Mouse (Mus musculus): Measurements from ENCODE around the gene Zfp128. TPM values are rescaled to one million over a fixed set of nuclear protein-coding genes. Genes with fewer than 3 reads are reported as not detected.

The Zfp128 gene
- total RNA-seq (2023), result 1.8 TPM

DNA sequence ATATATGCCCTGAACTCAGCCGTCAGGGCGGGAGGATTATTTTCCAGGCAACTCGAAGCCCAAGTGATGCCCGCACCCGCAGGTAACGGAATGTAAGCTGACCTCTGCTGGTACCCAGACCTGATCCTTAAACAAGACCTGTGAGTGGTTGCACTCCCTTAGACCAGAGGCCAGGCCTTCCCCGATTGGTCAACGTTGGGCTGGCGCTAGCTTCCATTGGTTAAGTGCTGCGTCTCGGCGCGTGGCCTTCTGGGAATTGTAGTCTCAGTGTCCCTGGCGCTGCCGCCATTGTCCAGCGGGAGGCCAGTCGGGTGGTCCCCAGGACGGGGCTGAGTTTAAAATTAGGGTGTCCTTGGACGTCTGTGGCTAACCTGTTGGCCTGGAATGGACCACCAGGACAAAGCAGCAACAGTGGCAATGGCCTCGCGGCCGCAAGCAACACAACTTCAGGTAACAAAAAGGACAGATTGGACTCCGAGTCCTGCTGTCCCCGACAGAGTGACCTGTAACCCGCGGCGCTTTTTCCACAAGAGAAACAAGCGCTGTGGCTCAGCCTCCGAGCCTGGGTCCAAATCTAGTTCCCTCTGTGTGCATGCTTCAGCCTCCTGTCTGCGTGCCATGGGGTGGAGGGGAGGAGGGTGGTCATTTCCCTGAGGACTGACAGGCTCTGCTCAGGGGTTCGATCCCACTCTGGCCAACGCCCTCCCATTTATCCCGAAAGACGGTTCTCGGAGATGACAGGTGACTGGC is at the start of gene Zfp128:
Gene Zfp128, plus strand, starts transcription at position 267 of the 750 bp plus-strand sequence.

DNA sequence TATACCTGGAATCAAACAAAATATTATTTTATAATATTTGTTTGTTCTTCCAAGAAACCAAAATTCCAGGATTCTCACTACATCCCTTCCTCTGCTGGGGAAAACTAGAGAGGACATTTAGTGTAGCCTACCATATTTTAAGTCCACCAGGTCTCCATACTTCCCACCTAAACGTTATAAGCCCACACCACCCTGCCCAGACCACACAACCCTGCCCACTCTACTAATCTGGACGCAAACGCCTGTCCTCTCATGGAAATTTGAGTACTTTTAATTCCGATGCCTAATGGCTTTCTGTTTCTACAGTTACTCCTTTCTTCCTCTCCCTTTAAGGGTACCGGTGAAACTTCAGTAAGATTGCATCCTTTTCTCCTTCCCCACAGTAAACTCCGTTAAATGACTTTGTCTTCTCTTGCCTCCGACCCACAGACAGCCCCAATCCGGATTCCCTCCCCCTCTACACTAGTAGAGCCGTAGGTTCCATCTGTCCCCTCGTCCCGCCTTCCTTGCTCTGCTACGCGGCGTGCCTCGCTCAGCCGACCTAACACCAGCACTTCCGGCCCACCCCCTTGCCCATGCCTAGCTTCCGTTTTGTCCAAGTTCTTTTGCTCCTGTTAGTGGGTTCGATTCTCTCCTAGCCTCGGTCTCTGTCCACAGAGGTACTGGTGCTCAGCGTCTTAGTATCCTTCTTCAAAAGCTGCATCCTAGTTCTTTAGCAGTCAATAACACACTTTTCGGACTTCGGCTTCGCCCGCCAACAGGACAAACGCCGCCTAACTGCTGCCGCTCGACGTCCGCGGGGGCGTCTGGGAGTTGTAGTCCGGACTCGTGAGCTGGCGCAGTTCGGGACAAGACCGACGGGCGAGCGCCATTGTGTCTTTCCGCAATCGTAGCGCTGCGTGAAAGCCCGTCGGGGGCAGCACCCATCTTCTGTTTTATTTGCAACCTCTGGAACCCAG is 46.5 kb upstream of the Zfp128 start, which contains the start of gene Zfp110:
Gene Zfp110, plus strand, starts transcription at position 600 of the 959 bp plus-strand sequence.

DNA sequence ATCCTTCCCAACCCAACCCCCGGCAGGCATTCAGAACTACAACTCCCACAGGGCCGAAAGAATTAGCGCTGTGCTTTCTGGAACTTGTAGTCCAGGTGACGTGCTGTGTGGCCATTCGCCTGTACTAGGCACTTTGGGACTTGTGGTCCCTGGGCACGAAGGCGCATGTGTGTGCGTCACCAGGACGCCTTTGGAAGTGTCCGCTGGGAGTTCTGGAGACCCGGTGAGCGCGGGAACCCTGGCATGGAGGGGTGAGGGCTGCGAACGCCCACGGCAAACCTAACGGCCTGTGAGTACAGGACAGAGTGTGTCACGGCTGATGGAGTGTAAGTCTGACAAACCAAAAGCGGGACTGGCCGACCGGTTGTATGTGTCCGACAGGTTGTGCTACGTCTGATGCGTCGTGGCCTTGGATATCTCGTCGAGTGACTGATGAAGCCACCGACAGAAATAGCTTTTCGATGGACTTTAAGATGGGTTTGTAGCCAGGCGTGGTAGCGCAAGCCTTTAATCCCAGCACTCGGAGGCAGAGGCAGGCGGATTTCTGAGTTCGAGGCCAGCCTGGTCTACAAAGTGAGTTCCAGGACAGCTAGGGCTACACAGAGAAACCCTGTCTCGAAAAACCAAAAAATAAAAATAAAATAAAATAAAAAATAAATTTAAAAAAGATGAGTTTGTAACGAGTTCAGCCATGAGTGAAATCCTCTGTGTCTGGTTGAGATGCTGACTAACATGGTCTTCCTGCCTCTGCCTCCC is 16.9 kb downstream of the Zfp128 start, which contains the start of gene Zscan22:
Gene Zscan22, plus strand, starts transcription at position 161 of the 756 bp plus-strand sequence.

DNA sequence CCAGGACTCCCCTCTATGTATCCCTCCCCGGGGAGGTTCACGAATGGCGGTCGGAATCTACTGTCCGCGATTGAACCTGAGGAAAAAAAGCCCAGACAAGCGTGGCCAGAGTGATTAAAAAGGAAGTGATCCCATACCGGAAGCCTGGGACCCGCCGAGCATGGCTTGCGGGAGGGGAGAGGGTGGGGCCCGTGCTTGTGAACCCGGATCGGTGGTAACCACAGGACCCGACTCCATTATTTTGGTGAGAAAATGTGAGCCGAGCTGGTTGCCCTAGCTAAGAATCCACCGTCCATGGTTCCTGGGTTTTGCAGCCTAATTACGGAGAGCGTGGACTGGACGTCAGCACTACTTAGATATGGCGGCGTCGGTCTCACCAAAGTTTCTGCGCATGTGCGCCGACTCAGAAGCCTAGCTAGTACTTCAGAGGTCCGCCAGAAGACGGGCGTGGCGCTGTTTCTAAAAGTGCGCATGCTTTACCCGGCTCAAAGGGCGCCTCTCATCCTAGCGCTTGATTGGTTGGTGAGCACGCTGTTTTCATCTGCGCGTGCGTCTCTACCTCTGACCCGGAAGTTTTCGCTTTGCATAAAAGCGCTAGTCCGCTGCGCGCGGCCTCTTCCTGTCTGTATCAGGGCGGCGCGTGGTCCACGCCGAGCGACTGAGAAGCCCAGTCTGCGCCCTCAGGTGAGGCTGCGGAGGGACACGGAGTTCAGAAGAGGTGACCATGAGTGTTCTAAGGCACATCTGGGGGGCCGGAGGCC is 40.9 kb downstream of the Zfp128 start, which contains the start of gene Rps5:
Gene Rps5, plus strand, starts transcription at position 586 of the 761 bp plus-strand sequence.

DNA sequence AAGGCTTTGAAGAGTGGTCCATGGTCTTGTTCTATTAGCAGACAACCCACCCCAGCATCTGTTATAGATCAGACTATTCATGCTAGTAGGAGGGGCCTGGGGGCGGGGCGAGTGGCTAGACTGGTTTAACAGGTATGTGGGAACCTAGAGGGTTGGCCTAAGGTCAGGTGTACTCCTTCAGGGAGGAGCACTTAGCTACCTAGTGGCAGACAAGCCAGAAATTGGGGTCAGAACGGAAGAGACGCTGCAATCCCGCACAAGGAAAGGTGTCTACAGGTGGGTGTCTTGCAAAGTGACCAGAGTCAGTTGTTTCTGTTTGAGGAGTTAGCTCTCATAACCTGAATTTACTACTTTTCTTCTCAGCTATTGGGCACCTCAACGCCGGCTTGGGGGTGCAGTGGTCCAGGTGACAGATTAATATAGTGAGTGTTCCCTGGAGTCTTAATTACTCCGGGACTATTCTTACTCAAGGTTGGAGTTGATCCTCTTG is 46.3 kb downstream of the Zfp128 start, which contains the start of gene Rnf225:
Gene Rnf225, plus strand, starts transcription at position 226 of the 490 bp plus-strand sequence.

Other genes starting within 250 kb of the Zfp128 start
- gene Vmn2r54, start 240.9 kb upstream of the Zfp128 start, total RNA-seq (2023), result not detected
- not detected for gene Vmn2r55, start 196.2 kb upstream of the Zfp128 start, total RNA-seq (2023)
- gene Vmn2r56, start 146.2 kb upstream of the Zfp128 start, total RNA-seq (2023), result not detected
- gene Zscan18, start 77.5 kb upstream of the Zfp128 start, total RNA-seq (2023), result 18.7 TPM
- 14.3 TPM for gene Zfp329, start 62.3 kb upstream of the Zfp128 start, total RNA-seq (2023)
- gene Zfp110, start 46.4 kb upstream of the Zfp128 start, total RNA-seq (2023), result 94.9 TPM
- 10.0 TPM for gene Zscan22, start 16.6 kb downstream of the Zfp128 start, total RNA-seq (2023)
- 2,861 TPM for gene Rps5, start 41.1 kb downstream of the Zfp128 start, total RNA-seq (2023)
- 1.0 TPM for gene Rnf225, start 46.2 kb downstream of the Zfp128 start, total RNA-seq (2023)
- 3.5 TPM for gene Zfp324, start 84.7 kb downstream of the Zfp128 start, total RNA-seq (2023)
- gene Zfp446, start 96.7 kb downstream of the Zfp128 start, total RNA-seq (2023), result 9.0 TPM
- gene Slc27a5, start 117.0 kb downstream of the Zfp128 start, total RNA-seq (2023), result 0.41 TPM
- 405 TPM for gene Trim28, start 117.9 kb downstream of the Zfp128 start, total RNA-seq (2023)
- gene Zbtb45, start 128.9 kb downstream of the Zfp128 start, total RNA-seq (2023), result 17.4 TPM
- gene Chmp2a, start 153.6 kb downstream of the Zfp128 start, total RNA-seq (2023), result 106 TPM
- gene Ube2m, start 157.1 kb downstream of the Zfp128 start, total RNA-seq (2023), result 84.1 TPM
- 0.44 TPM for gene Mzf1, start 173.6 kb downstream of the Zfp128 start, total RNA-seq (2023)
- gene Vmn1r85, start 214.0 kb downstream of the Zfp128 start, total RNA-seq (2023), result not detected
- not detected for gene Vmn1r86, start 238.7 kb downstream of the Zfp128 start, total RNA-seq (2023)